Mouse (Mus musculus): ENCODE measurements at regions not wholly inside any gene's neighbourhood (a gene's known extent, or its start where the extent isn't known, plus 50 kb on each side); places are given as distances from the start of the nearest gene placed in this dataset.

- H3K4me1 ChIP-seq: no peaks in the 10 kb centered on the region
- no peaks in the 10 kb centered on the region for H3K27me3 ChIP-seq (replicated peaks)
- no peaks in the 10 kb centered on the region for H3K9me3 ChIP-seq (replicated peaks)
- no peak overlapping the region for H3K4me2 ChIP-seq
- no peak for ATAC-seq (ENCODE audit: low FRiP score)
- H3K9ac ChIP-seq (replicated peaks): no peak overlapping the region
- H3K36me3 ChIP-seq: no peaks in the 10 kb centered on the region
- H3K4me3 ChIP-seq (replicated peaks): no peak overlapping the region
- no peak overlapping the region for H3K27ac ChIP-seq (replicated peaks)
These were observed 217.9 kb downstream of the Lpin1 start for GRCm38 (mm10) chr12:16392851-16393250.

GRCm38 (mm10) chr12:16391630-16392269, 219.0 kb downstream of the Lpin1 start:
- no peaks in the 10 kb centered on the region for H3K36me3 ChIP-seq
- no peaks in the 10 kb centered on the region for H3K27me3 ChIP-seq (replicated peaks)
- H3K9me3 ChIP-seq (replicated peaks): no peaks in the 10 kb centered on the region
- no peak overlapping the region for H3K4me3 ChIP-seq (replicated peaks)
- no peak overlapping the region for H3K9ac ChIP-seq (replicated peaks)
- no peaks in the 10 kb centered on the region for H3K4me1 ChIP-seq
- no peak overlapping the region for H3K4me2 ChIP-seq
- H3K27ac ChIP-seq (replicated peaks): no peak overlapping the region
- 85% methylated on average over 5 of the region's 5 CpGs for WGBS
- ATAC-seq (ENCODE audit: low FRiP score): no peak

GRCm38 (mm10) chr12:16391163-16391562, 219.6 kb downstream of the Lpin1 start:
- no peak overlapping the region for H3K27ac ChIP-seq (replicated peaks)
- WGBS: 88% methylated on average over 5 of the region's 5 CpGs
- no peak overlapping the region for H3K4me3 ChIP-seq (replicated peaks)
- H3K9me3 ChIP-seq (replicated peaks): no peaks in the 10 kb centered on the region
- no peaks in the 10 kb centered on the region for H3K36me3 ChIP-seq
- H3K27me3 ChIP-seq (replicated peaks): no peaks in the 10 kb centered on the region
- ATAC-seq (ENCODE audit: low FRiP score): no peak
- H3K9ac ChIP-seq (replicated peaks): no peak overlapping the region
- H3K4me1 ChIP-seq: no peaks in the 10 kb centered on the region
- H3K4me2 ChIP-seq: no peak overlapping the region

- 88% methylated on average over 4 of the region's 4 CpGs for WGBS
- no peak for ATAC-seq (ENCODE audit: low FRiP score)
- H3K4me3 ChIP-seq (replicated peaks): no peak overlapping the region
These were observed 223.7 kb downstream of the Lpin1 start for GRCm38 (mm10) chr12:16387035-16387434.

GRCm38 (mm10) chr12:16384396-16384795, 226.4 kb downstream of the Lpin1 start:
- Histone ChIP-seq H3K9ac (replicated peaks) (no peak overlapping the region), H3K27me3 (replicated peaks) (no peaks in the 10 kb centered on the region), H3K9me3 (replicated peaks) (no peaks in the 10 kb centered on the region), H3K36me3 (no peaks in the 10 kb centered on the region), H3K4me2 (no peak overlapping the region), H3K27ac (replicated peaks) (no peak overlapping the region), H3K4me1 (no peaks in the 10 kb centered on the region), H3K4me3 (replicated peaks) (no peak overlapping the region)
- no peak for ATAC-seq (ENCODE audit: low FRiP score)
- WGBS: 81% methylated on average over 1 of the region's 1 CpGs

More at GRCm38 (mm10) chr12:16387035-16387434, 223.7 kb downstream of the Lpin1 start:
- H3K9ac ChIP-seq (replicated peaks): no peak overlapping the region
- no peak overlapping the region for H3K4me2 ChIP-seq
- no peaks in the 10 kb centered on the region for H3K9me3 ChIP-seq (replicated peaks)
- no peaks in the 10 kb centered on the region for H3K27me3 ChIP-seq (replicated peaks)
- H3K36me3 ChIP-seq: no peaks in the 10 kb centered on the region
- H3K4me1 ChIP-seq: no peaks in the 10 kb centered on the region
- no peak overlapping the region for H3K27ac ChIP-seq (replicated peaks)

- H3K9me3 ChIP-seq (replicated peaks): no peaks in the 10 kb centered on the region
- no peaks in the 10 kb centered on the region for H3K4me1 ChIP-seq
- H3K36me3 ChIP-seq: no peaks in the 10 kb centered on the region
- ATAC-seq (ENCODE audit: low FRiP score): no peak
- H3K27ac ChIP-seq (replicated peaks): no peak overlapping the region
- no peak overlapping the region for H3K4me2 ChIP-seq
- no peak overlapping the region for H3K9ac ChIP-seq (replicated peaks)
- no peaks in the 10 kb centered on the region for H3K27me3 ChIP-seq (replicated peaks)
- H3K4me3 ChIP-seq (replicated peaks): no peak overlapping the region
- 84% methylated on average over 15 of the region's 15 CpGs for WGBS
These were observed 227.2 kb downstream of the Lpin1 start for GRCm38 (mm10) chr12:16383499-16383935.

GRCm38 (mm10) chr12:16382417-16382988, 228.3 kb downstream of the Lpin1 start:
- ATAC-seq (ENCODE audit: low FRiP score): no peak
- 89% methylated on average over 11 of the region's 11 CpGs for WGBS
- no peaks in the 10 kb centered on the region for H3K4me1 ChIP-seq
- H3K27ac ChIP-seq (replicated peaks): no peak overlapping the region
- H3K36me3 ChIP-seq: no peaks in the 10 kb centered on the region
- no peaks in the 10 kb centered on the region for H3K27me3 ChIP-seq (replicated peaks)
- H3K9me3 ChIP-seq (replicated peaks): no peaks in the 10 kb centered on the region
- H3K9ac ChIP-seq (replicated peaks): no peak overlapping the region
- H3K4me3 ChIP-seq (replicated peaks): no peak overlapping the region
- no peak overlapping the region for H3K4me2 ChIP-seq

GRCm38 (mm10) chr12:16381026-16381425, 229.7 kb downstream of the Lpin1 start:
- no peak overlapping the region for H3K9ac ChIP-seq (replicated peaks)
- no peak overlapping the region for H3K27ac ChIP-seq (replicated peaks)
- H3K9me3 ChIP-seq (replicated peaks): no peaks in the 10 kb centered on the region
- no peak overlapping the region for H3K4me2 ChIP-seq
- H3K27me3 ChIP-seq (replicated peaks): no peaks in the 10 kb centered on the region
- H3K4me1 ChIP-seq: no peaks in the 10 kb centered on the region
- WGBS: 82% methylated on average over 4 of the region's 4 CpGs
- no peak for ATAC-seq (ENCODE audit: low FRiP score)
- H3K36me3 ChIP-seq: no peaks in the 10 kb centered on the region
- H3K4me3 ChIP-seq (replicated peaks): no peak overlapping the region

- Histone ChIP-seq H3K27me3 (replicated peaks) (no peaks in the 10 kb centered on the region), H3K4me2 (no peak overlapping the region), H3K4me1 (no peaks in the 10 kb centered on the region), H3K4me3 (replicated peaks) (no peak overlapping the region), H3K9me3 (replicated peaks) (no peaks in the 10 kb centered on the region), H3K9ac (replicated peaks) (no peak overlapping the region), H3K36me3 (no peaks in the 10 kb centered on the region), H3K27ac (replicated peaks) (no peak overlapping the region)
- no peak for ATAC-seq (ENCODE audit: low FRiP score)
- 77% methylated on average over 2 of the region's 2 CpGs for WGBS
These were observed 230.4 kb downstream of the Lpin1 start for GRCm38 (mm10) chr12:16380346-16380745.

GRCm38 (mm10) chr12:16379415-16379814, 231.4 kb downstream of the Lpin1 start:
- WGBS: 90% methylated on average over 2 of the region's 2 CpGs
- ATAC-seq (ENCODE audit: low FRiP score): no peak; the same call in 1 of the 2 replicates

GRCm38 (mm10) chr12:16378501-16378900, 232.3 kb downstream of the Lpin1 start:
- Histone ChIP-seq H3K4me3 (replicated peaks) (no peak overlapping the region), H3K4me1 (no peaks in the 10 kb centered on the region), H3K27me3 (replicated peaks) (no peaks in the 10 kb centered on the region), H3K27ac (replicated peaks) (no peak overlapping the region), H3K9ac (replicated peaks) (no peak overlapping the region), H3K9me3 (replicated peaks) (no peaks in the 10 kb centered on the region), H3K4me2 (no peak overlapping the region), H3K36me3 (no peaks in the 10 kb centered on the region)
- peak; percentile 24; the same call in 1 of the 2 replicates for ATAC-seq (ENCODE audit: low FRiP score)
- WGBS: 62% methylated on average over 3 of the region's 3 CpGs

More at GRCm38 (mm10) chr12:16379415-16379814, 231.4 kb downstream of the Lpin1 start:
- Histone ChIP-seq H3K4me1 (no peaks in the 10 kb centered on the region), H3K36me3 (no peaks in the 10 kb centered on the region), H3K9me3 (replicated peaks) (no peaks in the 10 kb centered on the region), H3K27me3 (replicated peaks) (no peaks in the 10 kb centered on the region), H3K27ac (replicated peaks) (no peak overlapping the region), H3K4me3 (replicated peaks) (no peak overlapping the region), H3K4me2 (no peak overlapping the region), H3K9ac (replicated peaks) (no peak overlapping the region)

GRCm38 (mm10) chr12:16374331-16374996, 236.3 kb downstream of the Lpin1 start:
- no peak overlapping the region for H3K9ac ChIP-seq (replicated peaks)
- no peaks in the 10 kb centered on the region for H3K4me1 ChIP-seq
- H3K4me3 ChIP-seq (replicated peaks): no peak overlapping the region
- ATAC-seq (ENCODE audit: low FRiP score): no peak
- H3K27ac ChIP-seq (replicated peaks): no peak overlapping the region
- H3K27me3 ChIP-seq (replicated peaks): no peaks in the 10 kb centered on the region
- H3K36me3 ChIP-seq: no peaks in the 10 kb centered on the region
- WGBS: 86% methylated on average over 4 of the region's 4 CpGs
- H3K4me2 ChIP-seq: no peak overlapping the region
- no peaks in the 10 kb centered on the region for H3K9me3 ChIP-seq (replicated peaks)
